Mouse (Mus musculus): Measurements from ENCODE around the gene Prss21. TPM values are rescaled to one million over a fixed set of nuclear protein-coding genes. Genes with fewer than 3 reads are reported as not detected.
"Not testable (repeated sequence)": the region's sequence is repeated elsewhere in the genome, so short reads cannot be mapped to it uniquely, and the experiment has no call there.

Prss21 gene
- polyA plus RNA-seq, 1 experiment from 2014 or later: not detected

DNA sequence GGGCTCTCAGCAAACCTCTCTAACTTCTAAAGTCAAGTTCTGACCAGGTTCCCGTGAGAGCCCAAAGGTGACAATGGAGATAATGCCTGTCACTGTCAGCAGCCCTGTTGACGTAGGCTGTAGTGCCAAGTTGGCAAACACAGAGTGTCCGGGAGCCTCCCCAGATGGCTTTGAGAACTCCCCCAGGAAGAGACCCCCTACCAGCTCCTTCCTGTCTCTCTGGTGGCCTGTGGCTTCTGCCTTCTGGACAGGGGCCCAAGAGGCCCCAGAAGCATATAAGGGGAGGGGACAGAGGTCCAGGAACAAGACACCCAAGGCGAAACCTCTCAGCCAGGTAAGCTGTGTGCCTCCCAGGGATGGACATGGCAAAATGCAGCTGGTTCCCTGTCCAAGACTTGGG lies 12.7 kb downstream of the Prss21 start, which contains the start of the genes Dcpp1 and Dcpp2:
TSS of gene Dcpp1 (plus strand) at position 301 of the 400 bp plus-strand sequence.
TSS of gene Dcpp2 (plus strand) at position 305 of the 400 bp plus-strand sequence.
- H3K4me2 ChIP-seq (ENCODE audit: low read length); H3K9me3 ChIP-seq (replicated peaks; ENCODE audit: control insufficient read depth, low read length); H3K27me3 ChIP-seq (replicated peaks; ENCODE audit: control insufficient read depth, insufficient read depth, low read length); H3K4me3 ChIP-seq (ENCODE audit: low read depth, low read length); ATAC-seq; H3K9ac ChIP-seq (ENCODE audit: low read length); H3K4me1 ChIP-seq (ENCODE audit: control insufficient read depth, insufficient read depth, low read length); H3K27ac ChIP-seq (ENCODE audit: low read depth, low read length); H3K36me3 ChIP-seq (ENCODE audit: control insufficient read depth, insufficient read depth, low read length); DNase-seq (ENCODE audit: low spot score): not testable (repeated sequence)
- 80% methylated on average over 4 of the region's 4 CpGs for WGBS

- not testable (repeated sequence) for H3K36me3 ChIP-seq (ENCODE audit: control insufficient read depth, insufficient read depth, low read length); H3K9ac ChIP-seq (ENCODE audit: low read length); H3K9me3 ChIP-seq (replicated peaks; ENCODE audit: control insufficient read depth, low read length); H3K4me3 ChIP-seq (ENCODE audit: low read depth, low read length); DNase-seq (ENCODE audit: low spot score); H3K27me3 ChIP-seq (replicated peaks; ENCODE audit: control insufficient read depth, insufficient read depth, low read length); H3K27ac ChIP-seq (ENCODE audit: low read depth, low read length); H3K4me2 ChIP-seq (ENCODE audit: low read length); H3K4me1 ChIP-seq (ENCODE audit: control insufficient read depth, insufficient read depth, low read length); ATAC-seq
- 81% methylated on average over 4 of the region's 4 CpGs for WGBS
These were observed 49.3 kb downstream of the Prss21 start, which contains the start of gene Dcpp3 for GRCm38 (mm10) chr17:23917158-23917557. TSS of gene Dcpp3 (plus strand) at chr17:23917458.

Small RNA genes lying within 50 kb of the gene (microRNA-seq; reads per million reads assigned to microRNA genes)
- 0.53 reads per million for gene Mir5125

Other genes starting within 250 kb of the Prss21 start
- 0.62 and 0.90 TPM in 2 replicates for gene Mmp25, start 222.8 kb upstream of the Prss21 start, polyA plus RNA-seq (2014; fragmentation: Nextera tagmentation; extraction: Ambion mirVana)
- not detected in 2 replicates for gene Bicdl2, start 207.6 kb upstream of the Prss21 start, polyA plus RNA-seq (2014; fragmentation: Nextera tagmentation; extraction: Ambion mirVana)
- gene Hcfc1r1, start 194.5 kb upstream of the Prss21 start, polyA plus RNA-seq (2014; fragmentation: Nextera tagmentation; extraction: Ambion mirVana): 107 and 112 TPM in 2 replicates
- gene Thoc6, start 194.2 kb upstream of the Prss21 start, polyA plus RNA-seq (2014; fragmentation: Nextera tagmentation; extraction: Ambion mirVana): 43.8 and 45.9 TPM in 2 replicates
- 2.6 and 2.9 TPM in 2 replicates for gene Tnfrsf12a, start 190.6 kb upstream of the Prss21 start, polyA plus RNA-seq (2014; fragmentation: Nextera tagmentation; extraction: Ambion mirVana)
- gene Cldn6, start 188.8 kb upstream of the Prss21 start, polyA plus RNA-seq (2014; fragmentation: Nextera tagmentation; extraction: Ambion mirVana): 0.24 and 0.25 TPM in 2 replicates
- gene Cldn9, start 184.0 kb upstream of the Prss21 start, polyA plus RNA-seq (2014; fragmentation: Nextera tagmentation; extraction: Ambion mirVana): 1.6 and 2.3 TPM in 2 replicates
- gene 1520401A03Rik, start 145.3 kb upstream of the Prss21 start, polyA plus RNA-seq (2014; fragmentation: Nextera tagmentation; extraction: Ambion mirVana): not detected in 2 replicates
- 18.0 and 23.1 TPM in 2 replicates for gene Pkmyt1, start 141.7 kb upstream of the Prss21 start, polyA plus RNA-seq (2014; fragmentation: Nextera tagmentation; extraction: Ambion mirVana)
- 31.9 and 38.3 TPM in 2 replicates for gene Paqr4, start 127.2 kb upstream of the Prss21 start, polyA plus RNA-seq (2014; fragmentation: Nextera tagmentation; extraction: Ambion mirVana)
- gene Kremen2, start 122.2 kb upstream of the Prss21 start, polyA plus RNA-seq (2014; fragmentation: Nextera tagmentation; extraction: Ambion mirVana): 0.23 and 0.25 TPM in 2 replicates
- gene Flywch1, start 96.5 kb upstream of the Prss21 start, polyA plus RNA-seq (2014; fragmentation: Nextera tagmentation; extraction: Ambion mirVana): 129 and 143 TPM in 2 replicates
- gene Flywch2, start 82.0 kb upstream of the Prss21 start, polyA plus RNA-seq (2014; fragmentation: Nextera tagmentation; extraction: Ambion mirVana): 36.9 and 44.2 TPM in 2 replicates
- 226 and 339 TPM in 2 replicates for gene Srrm2, start 77.5 kb upstream of the Prss21 start, polyA plus RNA-seq (2014; fragmentation: Nextera tagmentation; extraction: Ambion mirVana)
- 1,202 and 1,508 TPM in 2 replicates for gene Elob, start 38.9 kb upstream of the Prss21 start, polyA plus RNA-seq (2014; fragmentation: Nextera tagmentation; extraction: Ambion mirVana)
- not detected in 2 replicates for gene Prss33, start 32.0 kb upstream of the Prss21 start, polyA plus RNA-seq (2014; fragmentation: Nextera tagmentation; extraction: Ambion mirVana)
- gene Prss32, start 24.2 kb upstream of the Prss21 start, polyA plus RNA-seq (2014; fragmentation: Nextera tagmentation; extraction: Ambion mirVana): not detected in 2 replicates
- 0.31 and 0.66 TPM in 2 replicates for gene Prss41, start 23.9 kb upstream of the Prss21 start, polyA plus RNA-seq (2014; fragmentation: Nextera tagmentation; extraction: Ambion mirVana)
- gene Dcpp1, start 12.8 kb downstream of the Prss21 start, polyA plus RNA-seq (2014; fragmentation: Nextera tagmentation; extraction: Ambion mirVana): not detected in 2 replicates
- gene Dcpp2, start 12.8 kb downstream of the Prss21 start, polyA plus RNA-seq (2014; fragmentation: Nextera tagmentation; extraction: Ambion mirVana): not detected in 2 replicates
- not detected in 2 replicates for gene Dcpp3, start 49.4 kb downstream of the Prss21 start, polyA plus RNA-seq (2014; fragmentation: Nextera tagmentation; extraction: Ambion mirVana)
- gene Sbp, start 73.6 kb downstream of the Prss21 start, polyA plus RNA-seq (2014; fragmentation: Nextera tagmentation; extraction: Ambion mirVana): not detected in 2 replicates
- not detected in 2 replicates for gene Sbpl, start 87.2 kb downstream of the Prss21 start, polyA plus RNA-seq (2014; fragmentation: Nextera tagmentation; extraction: Ambion mirVana)
- not detected in 2 replicates for gene Prss30, start 112.5 kb downstream of the Prss21 start, polyA plus RNA-seq (2014; fragmentation: Nextera tagmentation; extraction: Ambion mirVana)
- not detected in 2 replicates for gene Prss22, start 130.0 kb downstream of the Prss21 start, polyA plus RNA-seq (2014; fragmentation: Nextera tagmentation; extraction: Ambion mirVana)
- not detected in 2 replicates for gene Prss27, start 170.1 kb downstream of the Prss21 start, polyA plus RNA-seq (2014; fragmentation: Nextera tagmentation; extraction: Ambion mirVana)
- gene Kctd5, start 205.4 kb downstream of the Prss21 start, polyA plus RNA-seq (2014; fragmentation: Nextera tagmentation; extraction: Ambion mirVana): 84.3 and 87.0 TPM in 2 replicates

Data from forebrain, embryonic 14.5 days (tissue).